Mouse (Mus musculus): Measurements from ENCODE around the gene Prn. TPM values are rescaled to one million over a fixed set of nuclear protein-coding genes. Genes with fewer than 3 reads are reported as not detected.

Gene Prn
- polyA plus RNA-seq, 1 experiment from 2014 or later: not detected

- H3K27me3 ChIP-seq: no peaks in the 10 kb centered on the region
- no peak for TF ChIP-seq CTCF (IDR thresholded peaks at IDR 0.05)
- ChIA-PET CTCF (interaction anchor here (2.0 kb wide), 1 partner anchor 11 kb away, joined by 7 read pairs; no protein-coding TSS in a partner anchor), POLR2A (no interaction called here)
- in situ Hi-C loops (cut with MboI; ENCODE audit: low pct_unique_long_range_greater_than_20kb): no loop called here
- DNase-seq (ENCODE audit: low read depth, low spot score) (no peak), ATAC-seq (no peak)
Observed at GRCm38 (mm10) chr2:132005445-132005844, 95.7 kb downstream of the Prn start.

Other genes starting within 250 kb of the Prn start
- gene Erv3, start 50.2 kb upstream of the Prn start, polyA plus RNA-seq (2021): not detected
- 148 TPM for gene Prnp, start within 50 bp of the Prn start, polyA plus RNA-seq (2021)
- gene Prnd, start 40.9 kb downstream of the Prn start, polyA plus RNA-seq (2021): 0.15 TPM
- gene Rassf2, start 120.3 kb downstream of the Prn start, polyA plus RNA-seq (2021): 3.2 TPM
- 19.7 TPM for gene Slc23a2, start 235.2 kb downstream of the Prn start, polyA plus RNA-seq (2021)

All from Patski (cell line).